Mouse (Mus musculus): ENCODE results near the gene Stpg2.

Gene Stpg2

DNA sequence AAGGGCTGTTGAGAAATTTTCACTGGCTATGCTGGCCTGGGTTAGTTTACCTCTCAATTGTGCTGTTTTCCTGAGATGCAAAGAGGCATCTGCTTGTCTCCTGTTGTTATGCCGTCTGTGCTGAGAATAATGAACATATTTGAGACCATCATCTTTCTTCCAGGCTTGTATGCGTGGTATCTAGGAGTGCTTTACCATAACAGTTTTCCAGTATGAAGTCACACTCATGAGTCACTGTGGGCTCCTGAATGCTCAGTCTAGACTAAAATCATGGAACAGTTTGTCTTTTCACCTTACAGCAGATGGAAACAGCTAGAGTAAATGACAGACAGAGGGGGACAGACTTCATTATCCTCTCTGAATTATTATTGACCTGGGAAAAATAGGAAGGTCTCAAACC is 527.7 kb downstream of the Stpg2 start:
- DNase-seq (ENCODE audit: low spot score in 2 of 2) = no peak

DNA sequence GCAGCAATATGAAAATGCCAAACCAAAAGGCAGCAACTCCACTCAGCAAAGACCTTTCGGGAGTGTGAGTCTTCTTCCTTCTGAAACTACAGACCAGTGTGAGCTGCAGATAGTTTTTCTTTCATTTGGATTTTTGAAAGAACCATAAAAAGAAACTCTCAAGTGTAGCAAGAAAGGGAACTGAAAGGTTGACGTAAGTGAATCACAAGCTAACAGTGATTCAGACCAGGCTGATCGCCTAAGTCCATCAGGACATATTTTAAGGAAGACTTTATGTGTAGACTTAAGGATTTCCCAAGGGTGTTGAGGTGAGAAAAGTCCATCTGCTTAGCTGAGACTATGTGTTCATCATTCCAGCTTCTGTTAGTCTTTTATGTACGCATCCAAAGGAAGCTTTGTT is 533.9 kb downstream of the Stpg2 start:
- no peak for DNase-seq (ENCODE audit: low spot score in 2 of 2)

Measured in thymus, postnatal 10 days (tissue).